Mouse (Mus musculus): ENCODE measurements at regions not wholly inside any gene's neighbourhood (a gene's known extent, or its start where the extent isn't known, plus 50 kb on each side); places are given as distances from the start of the nearest gene placed in this dataset.

DNA sequence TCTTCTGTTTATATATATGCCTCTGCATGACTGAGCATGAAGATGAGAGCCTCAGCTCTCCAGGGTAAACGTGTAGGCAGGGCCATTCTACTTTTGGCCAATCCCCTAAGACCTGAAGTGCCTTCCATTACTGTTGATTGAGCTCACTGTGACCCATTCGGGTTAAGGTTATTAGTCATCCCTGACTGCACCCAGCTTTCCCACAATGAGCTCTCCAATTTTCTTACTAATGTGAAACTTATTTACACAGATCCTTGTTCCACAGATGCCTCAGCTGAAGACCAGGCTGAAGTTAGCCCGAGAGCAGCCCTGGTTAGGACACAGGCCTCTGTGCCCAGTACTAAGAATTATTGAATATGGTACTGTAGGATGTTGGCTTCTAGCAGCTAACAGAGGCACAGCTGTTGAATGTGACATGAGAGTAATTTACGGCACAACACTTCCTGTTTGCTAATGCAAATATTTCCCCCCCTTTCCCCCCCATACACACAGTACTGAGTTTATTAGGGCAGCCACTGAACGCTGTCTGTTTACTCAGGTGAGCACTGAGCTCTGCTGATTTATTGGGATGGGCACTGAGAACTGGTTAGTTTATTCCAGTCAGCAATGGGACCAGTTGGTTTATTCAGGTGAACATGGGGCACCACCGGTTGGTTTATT, 141.2 kb upstream of the Dcn start:
- TF ChIP-seq CTCF (IDR thresholded peaks at IDR 0.05; ENCODE audit: borderline replicate concordance, insufficient read depth, low read depth, low read length) (no peak), POLR2A (IDR thresholded peaks at IDR 0.05; ENCODE audit: borderline replicate concordance, insufficient read depth, low read length) (no peak)
